Mouse (Mus musculus) megakaryocyte, embryonic 14.5 days (primary cell): ENCODE results near the gene Mgat4a.

Experiments used
- FLI1 ChIP-seq: IDR thresholded peaks from 2 replicates; pipeline ENCODE4 v1.6.1; 2012; ENCODE audit warnings: low read length, inconsistent platforms, mixed read lengths
- GATA1 ChIP-seq: IDR thresholded peaks from 3 replicates; pipeline ENCODE4 v1.6.1; 2012; ENCODE audit warnings: mixed read lengths, low read length, inconsistent platforms, borderline replicate concordance

GRCm38 (mm10) chr1:37427144-37427875 is 113.5 kb downstream of the Mgat4a start:
- TF ChIP-seq GATA1 (no peak), FLI1 (no peak)
